Mouse (Mus musculus) limb, embryonic 14.5 days (tissue): ENCODE measurements around the gene Brox. TPM values are rescaled to one million over a fixed set of nuclear protein-coding genes. Genes with fewer than 3 reads are reported as not detected.

Experiments used
- ATAC-seq: fragments of 200-750 bp; cut with Nextera tagmentation; 2 replicates; pipeline ENCODE4 v1.8.0; 2017; ENCODE audit warnings: low read depth, moderate number of reproducible peaks, moderate TSS enrichment; ENCODE audit not compliant: low FRiP score
- DNase-seq: peaks from one replicate; pipeline ENCODE4 v3.0.0-alpha.2; 2015; ENCODE audit warnings: low spot score
- H3K27ac ChIP-seq: fragments of 300-500 bp; sonication (generic); replicated peaks from 2 replicates; pipeline ENCODE4 v1.5.1; 2014; ENCODE audit warnings: low read depth, mild to moderate bottlenecking, low read length, moderate library complexity, mixed read lengths
- H3K27me3 ChIP-seq: fragments of 300-500 bp; sonication (generic); 2 replicates; pipeline ENCODE4 v1.6.1; 2014; ENCODE audit warnings: low read length, mixed read lengths; ENCODE audit not compliant: control insufficient read depth, insufficient read depth
- H3K36me3 ChIP-seq: fragments of 300-500 bp; sonication (generic); 2 replicates; pipeline ENCODE4 v1.6.1; 2014; ENCODE audit warnings: mild to moderate bottlenecking, low read length, moderate library complexity, mixed read lengths; ENCODE audit not compliant: control insufficient read depth, insufficient read depth
- H3K4me1 ChIP-seq: fragments of 300-500 bp; sonication (generic); 2 replicates; pipeline ENCODE4 v1.6.1; 2014; ENCODE audit warnings: antibody characterized with exemption, low read length, mixed read lengths; ENCODE audit not compliant: control insufficient read depth, insufficient read depth
- H3K4me2 ChIP-seq: fragments of 300-500 bp; sonication (generic); replicated peaks from 2 replicates; pipeline ENCODE4 v1.6.1; 2014; ENCODE audit warnings: low read depth, mild to moderate bottlenecking, low read length, moderate library complexity; ENCODE audit not compliant: severe bottlenecking
- H3K4me3 ChIP-seq: fragments of 300-500 bp; sonication (generic); replicated peaks from 2 replicates; pipeline ENCODE4 v1.5.1; 2014; ENCODE audit warnings: low read length
- H3K9ac ChIP-seq: fragments of 300-500 bp; sonication (generic); 2 replicates; pipeline ENCODE4 v1.6.1; 2014; ENCODE audit warnings: mild to moderate bottlenecking, low read depth, low read length, moderate library complexity; ENCODE audit not compliant: severe bottlenecking
- H3K9me3 ChIP-seq: fragments of 300-500 bp; sonication (generic); 2 replicates; pipeline ENCODE4 v1.6.1; 2016; ENCODE audit warnings: low read length; ENCODE audit not compliant: control insufficient read depth
- POLR2A ChIP-seq: fragments of 200-500 bp; IDR thresholded peaks from 2 replicates; pipeline ENCODE4 v1.8.0; 2012; ENCODE audit warnings: inconsistent platforms, mild to moderate bottlenecking, moderate library complexity, borderline replicate concordance; ENCODE audit not compliant: insufficient read depth, insufficient read length; ENCODE audit errors: extremely low read depth
- WGBS: fragments of 180-500 bp; shearing (Covaris S2); extraction: QIAGEN DNeasy Blood & Tissue Kit; methylation state at CpG from one replicate; pipeline ENCODE4 v1.1.7; 2014; 5-methylcytosine and 5-hydroxymethylcytosine counted together
- polyA plus RNA-seq, 2 experiments: library from polyadenylated mRNA; depleted of rRNA in 1 of 2; stranded (reverse) in 1 of 2; unstranded in 1 of 2; fragments of >200 nt; fragmentation: Nextera tagmentation in 1 of 2; extraction: Ambion mirVana in 1 of 2; gene quantifications; 2 replicates each; pipeline versions ENCODE4 v1.2.1 to v1.2.3; 2012 to 2014

Gene Brox
- polyA plus RNA-seq, 2 experiments: 37.8 to 41.7 TPM

DNA sequence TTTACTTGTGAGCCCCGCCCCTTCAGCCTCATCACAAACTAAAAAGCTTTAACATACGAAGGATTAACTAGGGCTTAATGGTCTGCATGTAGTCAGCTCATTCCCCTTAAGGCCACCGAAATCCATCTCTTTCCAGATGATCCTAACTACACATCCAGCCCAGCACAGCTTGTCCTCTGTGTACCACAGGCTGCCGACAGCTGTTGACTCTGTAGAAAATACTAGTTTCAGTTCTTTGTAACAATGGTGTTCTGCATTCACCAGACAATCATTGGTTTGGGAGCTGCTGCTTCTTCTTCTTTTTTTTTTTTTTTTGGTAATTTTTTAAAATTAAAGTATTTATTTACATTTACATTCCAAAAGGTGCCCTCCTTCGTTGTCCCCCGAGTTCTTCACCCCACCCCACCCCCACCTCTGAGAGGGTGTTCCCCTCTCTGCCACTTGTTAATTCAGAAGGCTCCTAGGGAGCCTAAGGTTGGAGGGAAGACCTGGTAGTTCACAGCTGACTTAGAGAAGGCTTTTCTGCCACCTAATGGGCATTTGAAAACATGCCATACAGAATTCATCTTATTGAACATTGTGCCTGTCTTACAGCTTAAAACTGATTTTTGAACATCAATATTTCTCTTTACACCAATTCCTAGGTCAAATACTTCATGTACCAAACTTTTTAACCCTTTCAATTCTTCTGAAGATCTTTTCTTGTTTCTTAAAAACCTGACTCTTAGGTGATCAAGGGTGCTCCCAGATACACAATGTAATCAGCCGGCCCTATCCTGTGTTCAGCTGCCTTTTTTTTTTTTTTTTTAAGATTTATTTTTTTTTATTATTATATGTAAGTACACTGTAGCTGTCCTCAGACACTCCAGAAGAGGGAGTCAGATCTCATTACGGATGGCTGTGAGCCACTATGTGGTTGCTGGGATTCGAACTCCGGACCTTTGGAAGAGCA lies 23.9 kb downstream of the Brox start:
- no peak overlapping the region for H3K27ac ChIP-seq
- DNase-seq (peak; percentile 89), ATAC-seq (no peak)
- no peak overlapping the region for H3K4me2 ChIP-seq
- peaks cover 5% of the 10 kb centered on the region; the same call in 1 of the 2 replicates for H3K36me3 ChIP-seq
- H3K27me3 ChIP-seq: no peaks in the 10 kb centered on the region
- H3K9ac ChIP-seq: no peak overlapping the region
- H3K4me3 ChIP-seq: no peak overlapping the region
- no peaks in the 10 kb centered on the region for H3K9me3 ChIP-seq
- no peaks in the 10 kb centered on the region for H3K4me1 ChIP-seq
- TF ChIP-seq POLR2A: no peak
- 65% methylated on average over 10 of the region's 10 CpGs for WGBS

DNA sequence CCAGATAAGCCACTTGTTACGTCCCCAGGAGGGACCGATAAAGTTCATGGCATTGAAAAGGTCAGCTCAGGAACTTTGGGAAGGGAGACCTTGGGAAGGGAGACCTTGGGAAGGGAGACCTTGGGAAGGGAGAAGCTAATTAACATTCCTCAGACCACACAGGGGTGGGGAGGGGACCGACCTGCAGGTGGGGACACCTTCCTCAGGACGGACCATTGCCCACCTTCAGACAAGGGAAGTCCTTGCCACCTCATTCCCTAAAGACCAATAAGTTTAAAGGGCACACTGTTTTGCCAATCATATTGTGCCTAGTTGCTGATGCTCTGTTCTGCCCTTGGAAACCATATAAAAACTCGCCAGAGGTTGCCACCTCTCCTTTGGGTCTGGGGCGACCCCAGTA lies 29.4 kb downstream of the Brox start:
- 73% methylated on average over 6 of the region's 6 CpGs for WGBS
- no peak for ATAC-seq

DNA sequence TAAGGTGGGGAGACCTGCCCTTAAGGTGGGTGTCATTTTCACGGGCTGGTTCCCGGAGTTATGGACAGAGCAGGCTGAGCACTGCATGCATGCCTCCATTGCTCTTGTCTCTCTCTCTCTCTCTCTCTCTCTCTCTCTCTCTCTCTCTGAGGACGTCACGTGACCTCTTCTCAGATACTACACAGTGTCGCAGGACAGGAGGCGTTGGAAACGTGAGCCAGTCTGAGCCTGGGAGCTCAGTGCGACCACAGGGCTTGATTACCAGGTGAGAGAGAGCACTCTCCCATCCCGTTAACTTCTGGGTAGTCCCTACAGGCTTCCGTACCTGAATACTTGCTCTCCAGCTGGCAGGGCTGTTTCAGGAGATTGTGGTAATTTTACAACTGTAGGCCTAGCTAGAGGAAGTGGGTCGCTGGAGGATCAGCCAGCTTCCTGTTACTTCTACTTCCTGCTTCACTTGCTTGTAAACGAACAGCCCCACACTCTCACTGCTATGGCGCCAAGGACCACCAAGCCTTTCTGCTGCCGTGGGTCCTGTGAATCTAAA lies 31.1 kb downstream of the Brox start:
- no peak overlapping the region for H3K4me3 ChIP-seq

More for the DNA sequence above, 29.4 kb downstream of the Brox start:
- Histone ChIP-seq H3K4me2 (no peak overlapping the region), H3K9ac (no peak overlapping the region), H3K9me3 (no peaks in the 10 kb centered on the region), H3K36me3 (no peaks in the 10 kb centered on the region), H3K27me3 (no peaks in the 10 kb centered on the region), H3K4me3 (no peak overlapping the region), H3K27ac (no peak overlapping the region), H3K4me1 (peaks cover 4% of the 10 kb centered on the region; the same call in 1 of the 2 replicates)
- no peak for TF ChIP-seq POLR2A
- DNase-seq: no peak

DNA sequence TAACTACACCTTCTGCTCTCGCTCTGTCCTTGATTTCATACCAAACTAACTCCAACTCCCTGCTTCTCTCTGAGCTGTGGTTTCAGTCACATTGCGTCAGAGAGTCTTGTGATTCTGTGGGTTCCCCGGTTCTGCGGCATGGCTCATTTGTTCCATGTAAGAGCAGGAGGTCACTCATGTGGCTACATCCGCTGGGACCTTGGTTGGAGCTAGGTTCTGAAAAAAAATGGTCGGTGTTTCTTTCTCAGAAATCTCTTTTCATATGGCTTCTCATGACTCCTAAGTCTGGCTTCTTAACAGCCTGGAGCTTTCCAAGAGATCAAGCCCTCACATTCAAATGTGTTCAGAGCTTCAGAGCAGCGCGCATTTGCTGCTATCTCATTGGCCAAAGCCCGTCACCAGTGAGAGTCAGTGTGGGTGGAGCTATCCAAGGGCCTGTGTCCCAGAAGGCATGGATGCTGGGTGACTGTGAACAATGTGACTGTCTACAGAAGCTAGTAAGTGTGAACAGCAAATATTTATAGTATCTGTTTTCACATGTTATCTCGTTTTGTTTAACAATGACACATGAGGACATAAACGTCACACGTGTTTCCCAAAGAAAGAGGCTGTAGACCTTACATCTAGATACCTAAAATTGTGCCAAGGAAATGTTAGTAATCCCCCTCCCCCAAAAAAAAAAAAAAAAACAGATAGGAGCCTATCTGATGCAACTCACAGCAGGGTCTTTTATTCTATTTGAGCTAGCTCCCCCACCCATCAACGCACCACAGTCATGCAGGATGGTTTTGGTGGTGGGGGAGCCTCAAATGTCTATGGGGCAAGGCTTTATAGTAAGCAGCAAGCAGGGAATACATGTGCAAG lies 32.7 kb downstream of the Brox start:
- WGBS: 79% methylated on average over 13 of the region's 13 CpGs
- Histone ChIP-seq H3K36me3 (no peaks in the 10 kb centered on the region), H3K9ac (no peak overlapping the region), H3K9me3 (no peaks in the 10 kb centered on the region), H3K4me1 (peaks cover 4% of the 10 kb centered on the region; the same call in 1 of the 2 replicates), H3K27ac (no peak overlapping the region), H3K27me3 (no peaks in the 10 kb centered on the region), H3K4me3 (no peak overlapping the region), H3K4me2 (no peak overlapping the region)
- ATAC-seq (no peak), DNase-seq (no peak)
- no peak for TF ChIP-seq POLR2A

More for the DNA sequence above, 31.1 kb downstream of the Brox start:
- H3K4me2 ChIP-seq: no peak overlapping the region
- no peak for DNase-seq
- no peak; the same call in 1 of the 2 replicates for ATAC-seq
- peaks cover 4% of the 10 kb centered on the region; the same call in 1 of the 2 replicates for H3K4me1 ChIP-seq
- H3K9ac ChIP-seq: no peak overlapping the region
- no peaks in the 10 kb centered on the region for H3K27me3 ChIP-seq
- H3K27ac ChIP-seq: no peak overlapping the region
- H3K36me3 ChIP-seq: no peaks in the 10 kb centered on the region
- H3K9me3 ChIP-seq: no peaks in the 10 kb centered on the region
- WGBS: 50% methylated on average over 14 of the region's 14 CpGs
- TF ChIP-seq POLR2A: no peak

DNA sequence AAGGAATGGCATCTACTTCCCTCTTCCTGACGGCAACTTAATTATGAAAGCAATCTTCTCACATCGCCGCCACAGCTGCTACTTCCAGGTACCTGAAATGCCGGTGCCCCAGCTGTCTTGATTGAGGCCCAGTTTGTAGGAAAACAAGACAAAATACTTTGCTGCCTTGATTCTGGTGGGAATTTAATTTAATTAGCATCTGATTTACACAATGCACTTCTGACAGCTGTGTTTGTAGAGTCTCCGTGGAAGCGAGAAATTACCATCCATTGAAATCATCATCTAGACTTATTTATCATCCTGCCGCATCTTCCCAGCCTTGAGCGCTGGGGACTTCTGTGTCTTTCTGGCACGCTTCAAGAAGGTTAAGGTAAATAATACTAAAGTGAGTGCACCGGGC lies 44.5 kb downstream of the Brox start:
- DNase-seq (no peak), ATAC-seq (no peak)
- Histone ChIP-seq H3K4me2 (no peak overlapping the region), H3K27me3 (no peaks in the 10 kb centered on the region), H3K27ac (no peak overlapping the region), H3K4me1 (no peaks in the 10 kb centered on the region; the same call in 1 of the 2 replicates), H3K36me3 (no peaks in the 10 kb centered on the region), H3K9ac (no peak overlapping the region), H3K4me3 (no peak overlapping the region), H3K9me3 (no peaks in the 10 kb centered on the region)
- WGBS: 52% methylated on average over 10 of the region's 10 CpGs
- no peak for TF ChIP-seq POLR2A
